Mouse (Mus musculus) ovary, postnatal 36 days (tissue): Measurements from ENCODE around the gene Irgm1.
"Not testable (repeated sequence)": the region's sequence is repeated elsewhere in the genome, so short reads cannot be mapped to it uniquely, and the experiment has no call there.

ENCODE experiments used
- DNase-seq: peaks from one replicate; pipeline ENCODE4 v3.0.0; 2022; ENCODE audit warnings: low spot score, mixed read lengths

Irgm1 gene

DNA sequence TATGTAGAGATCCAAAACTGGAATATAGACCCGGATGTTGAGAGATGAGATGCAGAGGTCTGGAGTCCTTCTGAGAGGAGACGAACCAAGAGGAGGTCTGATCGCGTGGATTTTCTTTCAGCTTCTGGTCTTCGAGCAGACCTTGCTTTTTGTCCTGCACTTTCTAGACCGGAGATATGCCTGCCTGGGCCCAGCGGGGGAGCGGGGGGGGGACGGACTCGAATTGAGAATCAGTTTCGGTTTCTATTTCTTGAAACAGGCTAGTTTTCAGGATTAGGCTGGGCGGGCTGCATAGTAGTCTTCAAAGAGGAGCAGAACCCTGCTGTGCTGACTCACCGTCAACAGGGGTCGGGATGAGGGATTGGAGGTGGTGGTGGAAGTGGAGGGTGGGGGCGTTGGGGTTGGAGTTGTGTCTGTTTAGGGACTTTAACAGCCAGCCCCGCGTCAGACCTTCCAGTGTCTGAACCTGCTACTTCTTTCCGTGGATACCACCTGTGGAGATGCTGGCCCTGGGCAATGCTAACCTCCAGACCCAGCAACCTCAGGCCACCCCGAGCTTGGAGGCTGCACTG lies at the start of gene Irgm1:
Gene Irgm1 (minus strand): TSS at position 483 of the 572 bp plus-strand sequence.
- peak; percentile 70 for DNase-seq

DNA sequence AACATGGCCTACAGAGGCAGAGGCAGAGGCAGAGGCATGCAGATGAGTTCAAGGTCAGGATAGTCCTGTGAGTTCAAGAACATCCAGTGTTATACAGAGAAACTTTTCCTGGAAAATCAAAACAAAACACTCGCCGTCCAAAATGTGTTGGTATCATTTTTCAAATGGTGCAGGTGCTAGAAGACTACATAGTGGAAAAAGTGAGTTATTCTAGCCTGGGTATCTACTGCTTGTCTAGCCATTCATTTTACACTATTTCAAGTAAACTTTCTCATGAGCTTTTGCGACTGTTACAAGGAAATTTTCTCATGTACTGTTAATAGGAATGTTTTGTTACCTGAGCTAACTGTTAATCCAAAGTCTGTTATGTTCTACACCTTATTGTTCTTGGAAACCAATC lies 46.9 kb upstream of the Irgm1 start:
- no peak for DNase-seq

DNA sequence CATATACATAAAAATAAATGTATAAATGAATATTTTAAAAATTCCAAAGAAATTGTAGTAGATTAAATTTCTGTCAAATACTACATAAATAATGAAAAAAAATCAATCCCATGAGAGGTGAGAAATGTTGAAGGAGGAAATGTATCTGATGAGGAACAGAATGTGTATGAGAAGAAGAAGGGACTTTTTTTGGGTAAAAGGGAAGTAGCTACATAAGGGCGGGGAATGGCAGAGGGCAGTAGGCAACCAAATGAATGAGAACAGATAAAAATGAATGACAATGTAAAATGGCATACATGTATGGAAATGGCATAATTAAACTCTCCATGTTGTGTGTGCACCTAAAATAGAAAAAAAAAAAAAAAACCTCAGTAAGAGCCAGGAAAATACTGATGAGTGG lies 42.1 kb upstream of the Irgm1 start:
- no peak for DNase-seq

DNA sequence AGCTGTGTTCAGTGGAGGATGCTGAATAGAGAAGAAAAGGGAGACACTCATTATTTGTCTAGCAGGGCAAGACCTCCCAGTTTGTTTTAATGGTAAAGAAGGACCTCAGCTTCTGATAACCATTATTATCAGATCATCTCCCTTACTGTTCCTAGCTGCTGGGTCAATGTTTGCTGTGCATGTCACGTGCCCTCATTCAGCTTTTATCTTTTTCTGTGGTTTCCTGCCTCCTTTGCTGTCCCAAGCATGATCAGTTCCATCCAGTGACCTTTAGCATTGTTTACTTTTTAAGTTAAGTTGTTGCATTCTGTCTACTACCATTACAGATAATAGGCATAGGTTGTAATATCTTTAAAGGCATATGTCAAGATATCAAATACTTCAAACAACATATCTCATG lies 37.0 kb upstream of the Irgm1 start:
- DNase-seq, result no peak

DNA sequence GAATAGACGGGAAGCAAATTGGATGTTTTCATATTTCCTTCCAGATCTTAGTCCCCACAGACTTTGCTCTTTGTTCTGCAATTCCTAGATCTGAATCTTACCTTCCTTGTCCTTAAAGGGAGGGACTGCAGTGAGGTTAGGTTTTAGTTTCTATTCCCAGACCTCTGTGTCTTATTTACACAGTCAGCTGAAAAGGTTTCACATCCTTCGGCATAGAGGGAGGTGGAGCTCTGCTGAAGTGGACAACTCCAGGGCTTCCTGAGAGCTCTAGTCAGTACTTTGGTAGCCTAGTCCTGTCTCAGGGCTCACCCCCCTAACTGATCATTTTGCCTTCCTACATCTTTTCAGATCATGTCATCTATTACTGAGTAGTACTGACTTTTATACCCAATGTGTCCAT lies 30.5 kb upstream of the Irgm1 start, which contains the start of gene Gm5431:
Gene Gm5431 (minus strand): TSS at position 194 of the 400 bp plus-strand sequence.
- DNase-seq, result no peak

DNA sequence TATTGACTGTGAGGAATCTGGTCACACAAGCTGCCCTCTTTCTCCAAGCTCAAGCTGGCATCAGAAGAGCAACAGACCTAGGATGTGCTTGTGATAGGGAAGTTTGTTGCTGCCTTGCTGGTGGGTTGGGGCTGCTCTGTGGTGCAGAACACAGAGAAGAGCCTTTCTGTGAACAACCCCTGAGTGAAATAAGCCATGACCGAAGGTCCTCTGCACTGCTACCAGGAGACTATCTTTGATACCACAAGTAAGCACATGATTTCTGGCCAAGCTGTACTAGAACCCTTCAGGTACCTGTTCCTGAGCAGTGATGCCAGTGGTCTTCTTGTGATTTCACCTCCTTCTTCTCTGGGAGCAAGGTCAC lies 30.1 kb upstream of the Irgm1 start:
- DNase-seq, result not testable (repeated sequence)

DNA sequence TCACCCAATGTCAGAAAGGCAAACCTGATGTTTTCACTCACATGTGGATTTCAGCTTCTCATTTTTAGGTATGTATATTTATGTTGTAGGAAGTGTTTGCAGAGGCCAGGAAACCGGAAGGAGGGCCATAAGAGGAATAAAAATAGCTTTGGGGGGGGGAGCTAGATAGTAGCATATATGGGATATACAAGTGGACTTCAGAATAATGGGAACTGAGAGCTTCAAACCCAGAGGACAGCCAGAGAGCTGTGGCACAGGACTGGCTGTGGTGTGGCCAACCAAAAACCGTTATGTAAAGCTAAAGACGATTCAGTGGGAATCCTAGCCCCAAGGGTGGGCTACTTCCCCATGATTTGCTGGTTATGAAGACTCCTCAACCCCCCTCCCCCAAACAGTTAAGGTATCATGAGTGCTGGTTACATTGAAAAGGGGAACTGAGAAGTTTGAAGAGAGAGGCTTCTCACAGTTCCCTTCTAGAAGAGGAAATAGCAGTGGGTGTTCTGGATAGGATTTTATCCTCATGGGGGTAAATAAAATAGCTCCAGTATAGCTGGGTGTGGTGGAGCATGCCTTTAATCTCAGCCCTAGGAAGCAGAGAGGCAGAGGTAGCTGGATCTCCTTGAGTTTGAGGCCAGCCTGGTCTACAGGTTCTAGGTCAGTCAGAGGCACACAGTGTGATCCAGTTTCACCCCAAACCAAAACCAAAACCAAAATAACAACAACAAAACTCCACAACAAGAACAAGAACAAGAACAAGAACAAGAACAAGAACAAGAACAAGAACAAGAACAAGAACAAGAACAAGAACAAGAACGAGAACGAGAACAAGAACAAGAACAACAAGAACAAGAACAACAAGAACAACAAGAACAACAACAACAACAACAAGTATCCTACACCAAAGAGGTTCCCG lies 29.4 kb upstream of the Irgm1 start:
- not testable (repeated sequence) for DNase-seq

DNA sequence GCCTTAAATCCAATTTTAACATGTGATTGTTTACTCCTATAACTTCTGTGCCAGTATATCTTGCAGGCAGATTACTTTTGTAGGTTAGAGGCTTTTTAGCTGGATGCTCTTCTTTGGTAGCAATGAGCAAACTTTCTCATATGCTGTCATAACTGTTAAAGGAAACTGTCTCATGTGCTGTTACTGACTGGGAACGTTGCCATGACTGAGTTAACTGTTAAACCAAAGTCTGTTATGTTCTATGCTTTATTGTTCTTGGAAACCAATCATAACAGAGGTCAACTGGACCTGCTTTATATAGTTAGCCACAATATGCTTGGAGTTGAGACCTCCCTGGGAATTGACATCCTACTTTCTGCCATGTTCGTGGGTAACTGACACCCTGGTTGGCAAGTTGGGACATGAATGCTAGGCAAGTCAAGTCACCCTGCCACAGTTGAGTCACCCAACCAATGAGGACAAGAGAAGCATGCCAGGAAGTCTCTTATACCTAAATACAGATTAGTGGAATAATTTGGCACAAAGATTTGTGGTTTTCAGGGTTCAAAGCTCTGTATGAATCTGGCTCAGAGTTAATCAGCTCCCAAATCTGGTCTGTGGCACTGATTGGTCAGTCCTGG lies 27.4 kb upstream of the Irgm1 start:
- no peak for DNase-seq

DNA sequence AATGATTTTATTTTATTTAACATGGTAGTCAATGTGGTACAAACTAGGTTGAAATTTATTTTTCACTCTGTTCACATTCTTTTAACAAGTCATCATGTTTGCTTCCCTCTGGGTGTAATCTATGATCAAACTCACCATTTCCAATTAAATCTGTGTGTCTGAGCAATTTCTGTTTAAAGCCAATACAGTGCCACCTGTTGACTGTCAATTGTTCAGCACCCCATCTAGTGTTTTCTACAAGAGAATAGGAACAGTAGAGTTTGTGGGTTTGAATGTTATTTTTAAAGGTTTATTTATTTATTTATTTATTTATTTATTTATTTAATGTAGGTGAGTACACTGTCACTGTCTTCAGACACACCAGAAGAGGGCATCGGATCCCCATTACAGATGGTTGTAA lies 5.2 kb upstream of the Irgm1 start:
- DNase-seq, result no peak

DNA sequence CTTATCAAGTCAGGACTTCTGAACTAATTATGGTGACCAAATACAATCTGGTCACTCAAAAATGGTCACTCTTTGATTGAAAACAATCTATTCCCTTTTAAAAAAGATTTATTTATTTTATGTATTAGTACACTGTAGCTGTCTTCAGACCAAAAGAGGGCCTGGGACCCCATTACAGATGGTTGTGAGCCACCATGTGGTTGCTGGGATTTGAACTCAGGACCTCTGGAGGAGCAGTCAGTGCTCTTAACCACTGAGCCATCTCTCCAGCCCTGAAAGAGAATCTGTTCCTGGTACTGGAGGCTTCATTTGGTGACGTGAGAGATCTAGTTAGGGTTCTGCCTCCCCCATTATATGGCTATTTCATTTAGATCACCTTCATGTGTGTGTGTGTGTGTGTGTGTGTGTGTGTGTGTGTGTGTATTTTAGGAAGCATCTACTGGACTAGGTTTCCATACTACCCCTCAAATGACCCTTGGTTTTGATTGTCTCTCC lies 3.9 kb upstream of the Irgm1 start:
- DNase-seq, result not testable (repeated sequence)

DNA sequence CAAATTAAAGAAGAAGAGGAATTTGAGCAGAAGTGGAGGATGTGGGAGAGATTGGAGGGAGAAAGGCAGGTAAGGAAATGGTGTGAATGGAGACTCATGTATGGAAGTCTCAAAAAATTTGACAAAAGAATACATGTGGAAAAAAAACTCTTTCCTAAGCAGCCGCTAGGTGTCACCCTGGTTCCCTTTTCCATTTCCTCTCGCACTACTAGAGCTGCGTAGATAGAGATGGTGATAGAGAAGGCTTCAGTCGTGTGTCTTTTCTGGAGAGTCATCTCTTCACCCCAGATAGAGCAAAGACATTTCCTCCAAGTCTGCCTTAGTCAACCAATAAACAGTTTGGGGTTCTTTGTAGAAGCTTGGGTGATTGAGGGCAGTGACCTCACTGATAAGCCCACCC lies 3.0 kb upstream of the Irgm1 start:
- no peak for DNase-seq

DNA sequence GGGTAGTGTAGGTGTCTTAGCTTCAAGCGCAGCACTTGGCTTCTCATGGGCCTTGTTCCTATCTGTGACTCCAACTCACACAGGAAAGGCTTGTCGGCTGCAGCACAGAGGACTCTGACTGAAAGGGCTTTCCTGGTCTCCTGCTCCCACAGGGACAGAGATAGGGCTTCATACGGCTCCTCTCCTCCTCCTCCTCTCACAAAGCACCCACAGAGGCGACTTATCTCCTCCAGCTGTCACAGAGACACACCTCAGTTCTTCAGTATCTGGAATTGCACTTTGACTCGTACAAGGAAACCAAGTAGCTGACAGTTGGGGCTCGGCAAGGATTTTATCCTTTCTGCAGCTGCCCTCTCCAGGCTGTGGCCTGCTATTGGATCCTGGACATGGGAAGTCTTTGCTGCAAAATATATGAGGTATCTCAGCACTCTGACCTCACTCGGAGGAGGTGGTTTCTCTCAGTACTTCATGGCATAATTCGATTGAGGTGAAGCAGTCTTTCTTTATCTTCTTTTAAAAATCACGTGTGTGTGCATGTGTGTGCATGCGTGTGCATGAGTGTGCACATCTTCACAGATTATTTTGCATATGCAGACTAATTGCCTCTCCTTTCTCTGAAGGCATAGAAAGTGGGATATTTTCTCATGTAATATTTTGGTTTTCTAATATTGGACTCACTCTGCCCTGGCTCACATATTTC lies 2.3 kb upstream of the Irgm1 start:
- DNase-seq, result no peak

DNA sequence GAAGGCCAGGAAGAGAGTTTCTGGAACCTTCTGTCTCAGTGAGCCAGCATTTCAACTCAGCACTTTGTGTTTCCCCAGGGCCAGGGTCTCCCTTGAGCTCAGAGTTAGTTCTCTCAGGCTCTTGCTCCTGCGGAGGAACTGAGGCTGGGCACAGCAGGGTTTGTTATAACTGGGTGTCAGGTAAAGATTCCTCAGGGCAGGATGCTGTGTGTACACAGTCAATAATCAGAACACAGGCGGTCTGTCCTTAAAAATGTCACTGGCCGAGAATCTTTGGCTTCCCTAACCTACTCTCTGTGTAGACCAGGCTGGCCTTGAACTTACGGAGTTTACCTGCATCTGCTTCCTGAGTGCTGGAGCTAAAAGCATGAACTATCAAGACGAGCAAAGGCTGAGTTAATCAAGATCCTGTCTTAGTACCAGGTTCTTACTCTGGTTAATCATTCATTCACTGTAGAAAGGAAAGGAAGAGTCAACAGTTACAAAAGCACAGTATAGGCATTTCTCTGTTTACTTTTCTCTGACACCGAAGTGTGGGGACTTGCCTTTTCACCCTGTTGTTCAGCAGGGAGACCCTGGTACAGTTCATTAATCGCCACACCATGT lies 1.3 kb upstream of the Irgm1 start:
- DNase-seq, result no peak

DNA sequence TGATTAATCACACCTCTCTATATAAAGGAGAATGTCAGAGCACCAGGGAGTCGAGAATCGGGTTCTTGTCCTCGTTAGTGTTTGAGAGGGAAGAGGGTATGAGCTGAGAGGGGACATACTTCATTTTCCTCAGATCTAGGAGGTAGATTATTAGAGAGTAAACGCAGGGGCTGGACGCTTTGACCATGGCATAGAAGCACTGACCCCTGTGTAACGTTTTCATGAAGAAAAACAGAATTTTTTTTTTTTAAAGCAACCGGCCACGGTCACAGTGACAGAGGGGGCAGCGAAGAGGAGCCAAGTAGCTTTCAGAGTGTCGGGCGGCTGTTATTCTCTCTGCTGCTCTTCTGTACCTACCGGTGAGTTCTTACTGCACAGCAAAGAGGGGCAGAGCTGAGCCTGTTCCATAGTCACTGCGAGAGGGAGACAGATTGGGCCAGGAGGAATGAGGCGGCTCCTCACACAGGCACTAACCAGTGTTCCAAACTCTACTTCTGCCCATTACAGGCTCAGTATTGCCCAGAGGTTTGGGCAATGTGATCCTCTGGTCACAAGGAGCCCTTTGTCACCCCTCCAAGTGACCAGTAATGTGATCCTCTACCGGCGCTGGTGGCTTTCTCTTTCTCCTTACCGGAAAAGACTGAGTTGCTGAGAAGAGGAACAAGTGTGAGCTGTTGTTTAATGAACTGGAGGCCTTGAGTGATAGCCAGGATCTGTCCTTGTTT lies 496 bp upstream of the Irgm1 start:
- DNase-seq, result peak; percentile 49

DNA sequence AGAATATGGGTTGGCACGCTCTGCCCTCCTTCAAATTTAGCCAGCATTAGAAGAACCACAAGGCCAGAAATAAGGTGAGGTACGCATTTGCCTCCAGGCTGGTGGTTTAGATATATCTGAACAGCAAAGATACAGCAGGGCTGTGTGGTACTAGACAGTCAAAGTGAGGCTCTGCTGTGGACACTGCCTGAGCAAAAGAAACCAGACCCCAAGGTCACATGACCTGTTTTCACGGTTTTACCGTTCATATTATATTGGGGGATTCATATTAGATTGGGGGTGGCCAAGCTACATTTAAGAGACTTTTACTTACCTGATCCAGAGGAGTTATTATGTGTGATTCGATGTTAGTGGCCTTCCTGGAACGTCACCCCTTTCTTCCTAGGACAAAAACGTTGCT lies 702 bp downstream of the Irgm1 start:
- no peak for DNase-seq

DNA sequence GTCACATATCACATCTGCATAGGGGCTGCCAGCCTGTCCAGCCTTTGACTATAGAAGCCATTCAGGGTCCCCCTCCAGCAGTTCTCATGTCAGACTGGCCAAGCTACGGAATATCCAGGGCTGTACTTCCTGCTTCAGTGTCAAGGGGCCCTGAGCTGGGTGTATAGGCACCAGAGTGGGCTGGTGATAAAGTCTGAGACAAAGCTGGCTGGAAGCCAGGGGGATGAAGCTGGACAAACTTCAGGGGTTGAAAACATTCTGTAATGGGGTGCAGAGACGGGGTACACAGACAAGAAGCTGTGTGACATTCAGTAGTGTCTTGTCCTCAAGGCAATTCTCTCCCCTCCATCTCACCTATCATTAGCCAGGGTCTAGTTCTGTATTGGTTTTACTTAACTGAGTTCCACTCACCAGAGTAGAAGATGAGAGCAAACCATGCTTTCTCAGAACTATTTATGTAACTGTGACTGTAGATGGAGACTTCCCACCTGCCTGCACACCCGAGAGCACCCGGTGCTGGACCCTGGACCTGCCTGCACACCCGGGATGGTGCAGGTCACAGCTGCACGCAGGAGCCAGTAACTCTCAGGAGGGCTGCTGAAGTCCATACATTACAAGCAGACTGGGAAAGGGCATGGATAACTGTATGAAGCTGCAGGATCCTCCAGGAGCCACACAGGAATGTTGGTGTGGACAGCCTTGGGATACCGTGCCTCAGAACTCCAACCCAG lies 1.9 kb downstream of the Irgm1 start:
- DNase-seq, result no peak

DNA sequence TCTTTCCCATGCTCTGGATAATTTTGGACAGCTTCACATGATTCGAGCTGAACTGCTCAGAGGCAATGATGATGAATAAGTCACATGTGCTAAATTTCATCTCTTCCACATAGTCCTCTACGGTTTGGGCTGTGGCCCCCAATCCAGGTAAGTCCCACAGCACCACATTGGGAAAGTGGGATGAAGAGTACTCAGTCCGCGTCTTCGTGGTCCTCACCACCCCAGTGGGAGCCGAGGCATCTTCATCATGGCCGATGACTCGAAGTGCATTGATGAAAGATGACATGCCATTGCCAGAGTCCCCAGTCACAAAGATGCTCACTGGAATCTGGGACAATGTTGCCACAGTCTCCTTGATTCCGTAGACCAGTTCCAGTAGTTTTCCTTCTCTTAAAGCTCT lies 5.0 kb downstream of the Irgm1 start:
- no peak for DNase-seq

DNA sequence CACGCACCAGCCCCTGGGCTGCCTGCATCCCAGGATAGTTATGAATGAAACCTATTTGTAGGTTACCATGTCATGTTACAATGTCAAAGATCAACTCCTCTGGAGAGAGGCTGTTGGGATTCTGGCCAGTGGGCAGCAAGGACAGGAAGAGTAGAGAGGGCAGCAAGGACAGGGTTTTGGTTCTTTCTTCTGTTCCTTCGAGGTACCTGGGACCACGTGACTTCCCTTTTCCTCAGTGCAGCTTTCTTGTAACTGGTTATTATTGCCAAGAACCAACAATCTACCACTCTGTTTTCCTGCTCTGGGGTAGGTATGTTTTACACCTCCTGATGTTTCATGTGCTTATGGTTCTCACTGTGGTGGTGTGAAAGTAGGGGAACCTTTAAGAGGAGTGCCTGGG lies 7.7 kb downstream of the Irgm1 start:
- DNase-seq, result no peak

DNA sequence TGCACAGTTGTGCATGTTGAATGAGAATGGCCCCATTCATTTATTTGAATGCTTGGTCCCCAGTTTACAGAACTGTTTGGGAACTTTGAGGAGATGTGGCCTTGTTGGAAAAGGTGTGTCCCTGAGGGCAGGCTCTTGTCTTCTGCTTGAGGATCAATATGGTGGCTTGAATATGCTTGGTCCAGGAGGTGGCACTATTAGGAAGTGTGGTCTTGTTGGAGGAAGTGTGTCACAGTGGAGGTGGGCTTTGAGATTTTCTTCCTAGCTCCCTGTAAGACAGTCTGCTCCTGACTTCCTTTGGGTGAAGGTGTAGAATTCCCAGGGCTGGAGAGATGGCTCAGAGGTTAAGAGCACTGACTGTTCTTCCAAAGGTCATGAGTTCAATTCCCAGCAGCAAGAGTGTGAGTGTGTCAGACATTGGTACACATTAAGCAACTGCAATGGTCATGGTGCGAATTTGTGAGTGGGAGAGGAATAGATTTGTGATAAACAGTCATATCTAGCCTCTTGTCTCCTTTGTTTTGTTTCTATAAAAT lies 8.6 kb downstream of the Irgm1 start:
- DNase-seq, result no peak

DNA sequence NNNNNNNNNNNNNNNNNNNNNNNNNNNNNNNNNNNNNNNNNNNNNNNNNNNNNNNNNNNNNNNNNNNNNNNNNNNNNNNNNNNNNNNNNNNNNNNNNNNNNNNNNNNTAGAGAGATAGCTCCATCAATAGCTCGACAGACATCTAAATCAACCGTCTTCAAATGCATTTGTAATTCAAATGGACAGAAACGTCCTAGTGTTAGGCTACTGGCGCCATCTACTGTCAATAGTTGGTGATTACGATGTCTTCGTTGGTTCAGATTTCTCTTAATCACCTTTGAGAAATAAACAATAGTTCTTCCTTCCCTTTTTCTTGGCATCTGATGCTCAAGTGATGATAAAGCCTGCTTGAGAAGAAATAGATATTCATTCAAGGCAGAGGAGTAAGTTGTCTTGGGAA lies 12.5 kb downstream of the Irgm1 start:
- DNase-seq, result no peak
